Mouse (Mus musculus): ENCODE measurements around the gene Lce3c. TPM values are rescaled to one million over a fixed set of nuclear protein-coding genes. Genes with fewer than 3 reads are reported as not detected.

The Lce3c gene
- total RNA-seq (2023): not detected

DNA sequence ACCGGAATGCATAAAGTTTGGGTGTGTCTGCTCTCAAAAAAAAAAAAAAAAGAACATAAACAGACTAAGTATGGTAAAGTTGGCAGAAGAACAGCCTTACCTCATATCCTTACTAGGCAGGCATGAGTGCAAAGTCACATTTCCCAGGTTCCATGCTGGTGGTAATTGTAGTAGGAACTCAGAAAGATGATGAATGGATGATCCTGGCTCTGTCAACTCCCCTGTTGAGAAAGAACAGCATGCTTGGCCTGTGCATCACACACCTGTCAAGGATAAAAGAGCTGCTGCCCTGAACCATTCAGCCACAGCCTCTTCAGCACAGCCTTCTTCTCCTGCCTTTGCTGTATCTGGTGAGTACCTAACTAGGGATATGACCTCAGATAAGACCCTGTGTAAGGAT lies at the start of gene Lce3c:
Lce3c (plus strand) TSS at position 301 of the 400 bp plus-strand sequence.

DNA sequence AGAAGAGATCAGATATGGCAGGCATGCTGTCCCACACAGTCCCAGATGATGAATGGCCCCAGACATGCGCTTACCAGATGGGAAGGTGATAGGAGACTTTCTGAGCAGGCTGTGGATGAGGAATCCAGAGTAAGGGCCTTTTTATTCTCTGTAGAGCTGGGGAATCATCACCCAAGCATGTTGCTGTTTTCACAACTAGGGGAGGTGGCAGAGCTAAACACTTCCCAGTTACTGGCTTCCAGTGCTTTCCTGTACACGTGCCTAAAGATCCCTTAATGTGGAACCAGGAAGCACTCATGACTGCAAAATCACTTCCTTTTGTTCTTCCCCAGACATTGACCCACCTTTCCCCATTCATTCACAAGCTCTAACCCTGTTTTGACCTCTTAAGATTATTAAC lies 18.2 kb upstream of the Lce3c start, which contains the start of gene Lce3a:
Lce3a (minus strand) TSS at position 101 of the 400 bp plus-strand sequence.

DNA sequence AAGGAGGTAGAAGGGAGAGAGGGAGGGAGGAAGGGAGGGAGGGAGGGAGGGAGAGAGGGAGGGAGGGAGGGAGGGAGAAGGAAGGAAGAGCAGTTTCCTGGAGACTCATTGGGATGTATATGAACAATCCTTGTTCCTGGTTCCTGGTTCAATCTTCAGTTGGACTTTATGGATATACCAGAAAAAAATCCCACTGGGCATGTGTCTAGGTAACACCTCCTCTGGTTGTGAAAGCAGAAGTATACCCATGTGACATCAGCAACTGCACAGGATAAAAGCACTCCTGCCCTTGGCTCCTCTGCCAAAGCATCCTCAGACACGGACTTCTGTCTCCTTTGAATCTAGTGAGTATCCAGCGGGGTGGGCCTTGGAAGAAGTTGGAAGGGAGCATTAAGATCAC lies 11.6 kb upstream of the Lce3c start, which contains the start of gene Lce3b:
Lce3b (plus strand) TSS at position 301 of the 400 bp plus-strand sequence.

DNA sequence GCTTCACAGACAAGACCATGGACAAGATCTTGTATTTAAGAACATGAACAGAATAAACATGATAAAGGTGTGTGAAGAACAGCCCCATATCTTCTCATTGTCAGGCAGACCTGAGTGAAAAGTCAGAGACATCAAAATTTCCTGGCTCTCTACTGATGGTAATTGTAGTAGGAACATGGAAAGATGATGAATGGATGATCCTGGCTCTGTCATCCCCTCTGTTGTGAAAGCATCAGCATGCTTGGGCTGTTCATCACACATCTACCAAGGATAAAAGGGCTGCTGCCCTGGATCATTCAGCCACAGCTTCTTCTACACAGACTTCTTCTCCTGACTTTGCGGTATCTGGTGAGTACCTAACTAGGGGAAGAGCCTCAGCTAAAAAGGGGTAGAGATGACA lies 12.8 kb downstream of the Lce3c start, which contains the start of gene Lce3d:
Lce3d (plus strand) TSS at position 301 of the 400 bp plus-strand sequence.

DNA sequence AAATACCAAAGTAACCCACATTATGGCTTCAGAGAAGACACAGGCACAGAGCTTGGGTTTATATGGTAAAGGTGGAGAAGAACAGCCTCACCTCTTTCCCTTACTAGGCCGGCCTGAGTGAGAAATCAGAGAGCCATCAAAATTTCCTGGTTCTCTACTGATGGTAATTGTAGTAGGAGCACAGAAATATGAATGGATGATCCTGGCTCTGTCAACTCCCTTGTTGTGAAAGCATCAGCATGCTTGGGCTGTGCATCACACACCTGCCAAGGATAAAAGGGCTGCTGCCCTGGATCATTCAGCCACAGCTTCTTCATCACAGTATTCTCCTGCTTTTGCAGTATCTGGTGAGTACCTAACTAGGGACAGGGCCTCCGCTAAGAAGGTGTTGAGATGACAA lies 22.5 kb downstream of the Lce3c start, which contains the start of gene Lce3e:
Lce3e (plus strand) TSS at position 301 of the 400 bp plus-strand sequence.

DNA sequence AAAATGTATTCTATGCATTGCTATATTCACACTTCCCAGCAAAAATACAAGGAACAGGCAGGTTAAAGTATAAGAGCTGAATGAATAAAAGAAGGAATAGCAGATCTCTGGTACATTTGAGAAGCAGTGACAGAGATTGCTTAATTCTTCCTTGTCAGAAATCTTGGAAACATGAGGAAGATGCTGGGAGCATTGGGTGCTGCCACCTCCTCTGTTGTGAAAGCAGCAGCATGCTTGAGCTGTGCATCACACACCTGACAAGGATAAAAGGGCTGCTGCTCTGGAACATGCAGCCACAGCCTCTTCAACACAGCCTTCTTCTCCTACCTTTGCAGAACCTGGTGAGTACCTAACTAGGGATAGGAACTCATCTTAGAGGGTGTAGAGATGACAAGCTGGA lies 47.6 kb downstream of the Lce3c start, which contains the start of gene Lce3f:
Lce3f (plus strand) TSS at position 301 of the 400 bp plus-strand sequence.

Other genes with a start within 250 kb of the Lce3c start
- not detected for gene Lce1e, start 235.4 kb upstream of the Lce3c start, total RNA-seq (2023)
- gene Lce1f, start 224.1 kb upstream of the Lce3c start, total RNA-seq (2023): not detected
- gene Gm38119, start 205.4 kb upstream of the Lce3c start, total RNA-seq (2023): not detected
- gene Lce1g, start 192.1 kb upstream of the Lce3c start, total RNA-seq (2023): not detected
- gene Lce1h, start 179.4 kb upstream of the Lce3c start, total RNA-seq (2023): not detected
- not detected for gene Lce1i, start 165.6 kb upstream of the Lce3c start, total RNA-seq (2023)
- not detected for gene Lce1j, start 154.0 kb upstream of the Lce3c start, total RNA-seq (2023)
- gene Lce1k, start 136.6 kb upstream of the Lce3c start, total RNA-seq (2023): not detected
- not detected for gene Kprp, start 117.2 kb upstream of the Lce3c start, total RNA-seq (2023)
- gene Lce1l, start 93.2 kb upstream of the Lce3c start, total RNA-seq (2023): not detected
- not detected for gene 2310050C09Rik, start 74.3 kb upstream of the Lce3c start, total RNA-seq (2023)
- gene Lce3a, start 18.3 kb upstream of the Lce3c start, total RNA-seq (2023): not detected
- gene Lce3b, start 11.5 kb upstream of the Lce3c start, total RNA-seq (2023): not detected
- gene Lce3d, start 12.9 kb downstream of the Lce3c start, total RNA-seq (2023): not detected
- gene Lce3e, start 22.6 kb downstream of the Lce3c start, total RNA-seq (2023): not detected
- not detected for gene Lce3f, start 47.7 kb downstream of the Lce3c start, total RNA-seq (2023)
- not detected for gene Crct1, start 71.2 kb downstream of the Lce3c start, total RNA-seq (2023)
- gene Lce1m, start 74.6 kb downstream of the Lce3c start, total RNA-seq (2023): not detected
- not detected for gene Gm4858, start 124.3 kb downstream of the Lce3c start, total RNA-seq (2023)
- gene Crnn, start 200.3 kb downstream of the Lce3c start, total RNA-seq (2023): not detected

Measured in monocyte, adult 59 days (primary cell).